42 mouse cellular contexts compared by ENCODE assay signal in the genomic region with DNA sequence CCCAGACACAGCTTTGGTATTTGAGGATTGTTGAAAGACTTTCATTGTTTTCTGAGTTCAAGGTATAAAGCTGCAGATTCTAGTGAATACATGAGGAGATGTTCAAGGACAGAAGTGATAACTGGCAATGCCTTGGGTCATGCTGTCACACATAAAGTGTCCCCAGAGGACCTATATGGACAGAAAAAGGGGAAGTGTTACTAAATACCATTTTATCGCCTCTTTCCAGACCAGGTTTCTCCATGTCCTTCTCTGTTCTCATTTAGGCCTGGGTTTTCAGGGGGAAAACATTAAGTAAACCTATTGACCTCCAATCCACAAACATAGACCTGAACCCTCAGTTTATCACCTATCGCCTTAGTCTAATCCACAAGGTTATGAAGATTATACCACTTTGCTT. TPM values are rescaled to one million over a fixed set of nuclear protein-coding genes. Genes with fewer than 3 reads are reported as not detected.
"Had no signal": no experiment of that assay in that cellular context is flagged by ENCODE, and none has a peak within 500 bp of the region (broad histone marks: within the 10 kb centered on the region; RNA-seq: fewer than 3 reads in every experiment).

No protein-coding gene starts in this region.

- ATAC-seq: hindbrain, postnatal 0 days; intestine, embryonic 16.5 days; liver, embryonic 12.5 days had no signal

- H3K27me3 ChIP-seq: heart, embryonic 13.5 days; heart, embryonic 15.5 days; hindbrain, embryonic 13.5 days; hindbrain, embryonic 15.5 days; kidney, embryonic 15.5 days; limb, embryonic 13.5 days; limb, embryonic 15.5 days had no signal

- H3K9ac ChIP-seq: heart, embryonic 13.5 days; heart, embryonic 15.5 days; hindbrain, embryonic 13.5 days; hindbrain, embryonic 15.5 days; kidney, embryonic 15.5 days; limb, embryonic 13.5 days; limb, embryonic 15.5 days; liver, embryonic 12.5 days; liver, embryonic 14.5 days had no signal

- H3K9me3 ChIP-seq: heart, embryonic 10.5 days; heart, embryonic 13.5 days; heart, embryonic 15.5 days; hindbrain, embryonic 13.5 days; hindbrain, embryonic 15.5 days; kidney, embryonic 15.5 days; limb, embryonic 13.5 days; limb, embryonic 15.5 days; liver, embryonic 12.5 days had no signal

- H3K36me3 ChIP-seq: heart, embryonic 10.5 days; heart, embryonic 13.5 days; heart, embryonic 15.5 days; hindbrain, embryonic 13.5 days; hindbrain, embryonic 15.5 days; kidney, embryonic 15.5 days; limb, embryonic 13.5 days; limb, embryonic 15.5 days; liver, embryonic 12.5 days had no signal

- H3K27ac ChIP-seq: heart, embryonic 10.5 days; heart, embryonic 13.5 days; heart, embryonic 15.5 days; hindbrain, embryonic 13.5 days; hindbrain, embryonic 15.5 days; hindbrain, postnatal 0 days; kidney, embryonic 15.5 days; kidney, postnatal 0 days; layer of hippocampus, adult 2 months; limb, embryonic 13.5 days; limb, embryonic 15.5 days; liver, embryonic 12.5 days; liver, embryonic 14.5 days had no signal

- H3K4me1 ChIP-seq: heart, embryonic 10.5 days; heart, embryonic 13.5 days; heart, embryonic 15.5 days; hindbrain, embryonic 13.5 days; hindbrain, embryonic 15.5 days; kidney, embryonic 15.5 days; limb, embryonic 13.5 days; limb, embryonic 15.5 days; liver, embryonic 12.5 days had no signal

- DNase-seq: gastrocnemius, postnatal 14 days; gastrocnemius, postnatal 36 days; heart, adult 18-20 months; heart, postnatal 14 days; heart, postnatal 36 days; kidney, adult 11 months; kidney, adult 2 months; kidney, adult 9 months; kidney, postnatal 14 days; kidney, postnatal 36 days; layer of hippocampus, postnatal 36 days; left cerebral cortex, postnatal 4 days had no signal

- H3K4me3 ChIP-seq: heart, embryonic 10.5 days; heart, embryonic 13.5 days; heart, embryonic 15.5 days; hindbrain, embryonic 13.5 days; hindbrain, embryonic 15.5 days; kidney, embryonic 15.5 days; layer of hippocampus, adult 2 months; limb, embryonic 13.5 days; limb, embryonic 15.5 days; liver, embryonic 12.5 days had no signal

- H3K4me2 ChIP-seq: heart, embryonic 13.5 days; heart, embryonic 15.5 days; hindbrain, embryonic 13.5 days; hindbrain, embryonic 15.5 days; kidney, embryonic 15.5 days; limb, embryonic 13.5 days; limb, embryonic 15.5 days; liver, embryonic 12.5 days had no signal

RNA-seq across cellular contexts. Expression of gene Mcpt1, which starts 3.8 kb away (rescaled TPM):
- total RNA-seq: gastrocnemius, adult 18-20 months; gastrocnemius, adult 8-10 months; gastrocnemius, postnatal 14 days; gastrocnemius, postnatal 36 days; heart, adult 18-20 months; heart, adult 8-10 months; heart, postnatal 14 days; heart, postnatal 36 days; hematopoietic stem cell, adult 5-6 weeks; hindbrain, postnatal 0 days; layer of hippocampus, adult 2 months; layer of hippocampus, postnatal 14 days; layer of hippocampus, postnatal 36 days; left cerebral cortex, adult 18-20 months; left cerebral cortex, adult 8-10 months; left cerebral cortex, postnatal 10 days; left cerebral cortex, postnatal 25 days; left cerebral cortex, postnatal 4 days; liver, adult 2 months had no signal
- polyA plus RNA-seq: gonadal fat pad, adult 2 months; heart, embryonic 10.5 days; heart, embryonic 13.5 days; heart, embryonic 15.5 days; heart, postnatal 0 days; hindbrain, embryonic 11.5 days; hindbrain, embryonic 13.5 days; hindbrain, embryonic 15.5 days; hindbrain, postnatal 0 days; kidney, adult 2 months; kidney, embryonic 15.5 days; kidney, postnatal 0 days; limb, embryonic 11.5 days; limb, embryonic 13.5 days; liver, adult 2 months; liver, embryonic 12.5 days; liver, embryonic 14.5 days; liver, embryonic 16.5 days had no signal

RNA-seq across cellular contexts. Expression of gene Mcpt9, which starts 16.4 kb away (rescaled TPM):
- total RNA-seq: gastrocnemius, adult 18-20 months; gastrocnemius, adult 8-10 months; gastrocnemius, postnatal 14 days; gastrocnemius, postnatal 36 days; heart, adult 18-20 months; heart, adult 8-10 months; heart, postnatal 14 days; heart, postnatal 36 days; hematopoietic stem cell, adult 5-6 weeks; hindbrain, postnatal 0 days; layer of hippocampus, adult 2 months; layer of hippocampus, postnatal 14 days; layer of hippocampus, postnatal 36 days; left cerebral cortex, adult 18-20 months; left cerebral cortex, adult 8-10 months; left cerebral cortex, postnatal 10 days; left cerebral cortex, postnatal 25 days; left cerebral cortex, postnatal 4 days; liver, adult 2 months had no signal
- polyA plus RNA-seq: gonadal fat pad, adult 2 months; heart, embryonic 10.5 days; heart, embryonic 13.5 days; heart, embryonic 15.5 days; heart, postnatal 0 days; hindbrain, embryonic 11.5 days; hindbrain, embryonic 13.5 days; hindbrain, embryonic 15.5 days; hindbrain, postnatal 0 days; intestine, embryonic 14.5 days; intestine, embryonic 16.5 days; kidney, adult 2 months; kidney, embryonic 15.5 days; kidney, postnatal 0 days; limb, embryonic 11.5 days; limb, embryonic 13.5 days; limb, embryonic 15.5 days; liver, adult 2 months; liver, embryonic 12.5 days; liver, embryonic 14.5 days; liver, embryonic 16.5 days had no signal

RNA-seq across cellular contexts. Expression of gene Mcpt2, which starts 27.9 kb away (rescaled TPM):
- total RNA-seq: gastrocnemius, adult 18-20 months; gastrocnemius, adult 8-10 months; gastrocnemius, postnatal 14 days; gastrocnemius, postnatal 36 days; heart, adult 18-20 months; heart, adult 8-10 months; heart, postnatal 14 days; heart, postnatal 36 days; hematopoietic stem cell, adult 5-6 weeks; hindbrain, postnatal 0 days; layer of hippocampus, adult 2 months; layer of hippocampus, postnatal 14 days; layer of hippocampus, postnatal 36 days; left cerebral cortex, adult 18-20 months; left cerebral cortex, adult 8-10 months; left cerebral cortex, postnatal 10 days; left cerebral cortex, postnatal 25 days; left cerebral cortex, postnatal 4 days; liver, adult 2 months had no signal
- polyA plus RNA-seq: gonadal fat pad, adult 2 months; heart, embryonic 10.5 days; heart, embryonic 13.5 days; heart, postnatal 0 days; hindbrain, embryonic 11.5 days; hindbrain, embryonic 13.5 days; hindbrain, embryonic 15.5 days; hindbrain, postnatal 0 days; kidney, adult 2 months; kidney, embryonic 15.5 days; kidney, postnatal 0 days; limb, embryonic 11.5 days; limb, embryonic 13.5 days; liver, adult 2 months had no signal

RNA-seq across cellular contexts. Expression of gene Mcpt4, which starts 48.2 kb away (rescaled TPM):
- total RNA-seq: hematopoietic stem cell, adult 5-6 weeks; hindbrain, postnatal 0 days; layer of hippocampus, postnatal 14 days; left cerebral cortex, adult 18-20 months; left cerebral cortex, adult 8-10 months; left cerebral cortex, postnatal 10 days; left cerebral cortex, postnatal 25 days; liver, adult 2 months had no signal
- polyA plus RNA-seq: heart, embryonic 10.5 days; hindbrain, embryonic 11.5 days; hindbrain, embryonic 13.5 days; hindbrain, embryonic 15.5 days; kidney, embryonic 15.5 days; limb, embryonic 11.5 days; liver, adult 2 months; liver, embryonic 12.5 days; liver, embryonic 16.5 days had no signal
